Mouse (Mus musculus) left cerebral cortex, adult 2 months (tissue): ENCODE results near the gene Bend6. TPM values are rescaled to one million over a fixed set of nuclear protein-coding genes. Genes with fewer than 3 reads are reported as not detected.

Source experiments
- DNase-seq, 2 experiments: peaks; one replicate each; pipeline ENCODE4 v3.0.0; 2021 to 2022; ENCODE audit warnings: low spot score in 2 of 2, mixed read lengths in 1 of 2; ENCODE audit errors: extremely low spot score in 1 of 2
- H3K27ac ChIP-seq: fragments of 200-600 bp; 2 replicates; pipeline ENCODE4 v1.8.1; 2022
- H3K4me3 ChIP-seq: fragments of 200-600 bp; 2 replicates; pipeline ENCODE4 v1.8.1; 2022
- CTCF ChIP-seq: fragments of 200-600 bp; IDR thresholded peaks from 2 replicates; pipeline ENCODE4 v1.8.1; 2022; ENCODE audit warnings: antibody characterized with exemption, mild to moderate bottlenecking, moderate library complexity
- intact Hi-C: fragments of 180-260 bp; cut with DNase I; formaldehyde crosslinking; loops from one replicate; pipeline ENCODE4 v1.15.1; 2025
- total RNA-seq, 2 experiments: library from RNA; stranded (reverse); gene quantifications; 2 replicates each; pipeline ENCODE4 v1.2.3; 2021

Bend6 gene
- total RNA-seq, 2 experiments from 2014 or later = 135 to 139 TPM

- intact Hi-C loops = loop anchor here (5.0 kb wide), 2 partner anchors 41 to 151 kb away; no protein-coding TSS in a partner anchor
Measured at GRCm38 (mm10) chr1:33906216-33906615, 1.4 kb downstream of the Bend6 start.

DNA sequence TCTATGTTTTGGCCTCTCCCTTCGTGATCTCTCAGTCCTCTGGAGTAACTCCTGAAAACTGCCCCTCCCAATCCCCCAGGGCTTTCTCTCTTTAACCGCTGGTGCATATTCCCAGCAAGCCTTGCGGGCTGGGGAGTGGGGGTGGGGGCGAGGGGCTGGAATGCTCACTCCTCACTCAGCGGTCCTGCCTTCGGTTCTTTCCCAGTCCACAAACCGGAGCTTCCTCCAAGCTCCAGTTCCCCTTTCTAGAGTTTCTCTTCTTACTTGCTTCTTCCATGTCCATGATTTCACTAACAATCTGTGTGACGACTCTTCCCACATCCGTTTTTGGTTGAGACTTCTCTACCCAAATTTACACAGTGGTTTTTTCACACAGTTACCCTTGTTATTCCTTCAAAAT, 4.0 kb downstream of the Bend6 start:
- intact Hi-C loops = no loop called here
- Histone ChIP-seq H3K27ac (no peak overlapping the region), H3K4me3 (no peak overlapping the region)
- no peak for DNase-seq
- TF ChIP-seq CTCF = no peak

More at GRCm38 (mm10) chr1:33906216-33906615, 1.4 kb downstream of the Bend6 start:
- Histone ChIP-seq H3K4me3 (peak overlapping the region; percentile 79), H3K27ac (peak overlapping the region; percentile 40; the same call in 1 of the 2 replicates)
- no peak for DNase-seq
- no peak for TF ChIP-seq CTCF

DNA sequence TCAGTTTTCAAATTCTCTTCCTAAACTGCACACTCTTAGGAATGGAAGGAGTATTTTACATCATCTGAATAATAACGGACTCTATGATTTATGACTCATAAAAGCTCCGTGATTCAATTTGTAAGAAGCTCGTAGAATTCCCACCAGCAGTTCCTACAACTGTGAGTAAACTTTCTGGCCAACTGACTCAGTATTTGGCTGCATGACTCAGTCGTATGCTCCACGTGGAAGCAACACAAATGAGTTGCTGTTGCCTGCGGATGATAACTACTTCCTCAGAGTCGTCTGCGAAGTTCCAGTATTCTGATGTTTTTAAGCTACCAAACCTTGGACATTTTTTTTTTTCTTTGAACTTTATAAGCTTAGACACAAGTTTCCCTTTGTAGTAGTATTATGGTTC, 7.4 kb downstream of the Bend6 start:
- no peak for TF ChIP-seq CTCF
- H3K4me3 ChIP-seq = no peak overlapping the region
- H3K27ac ChIP-seq = no peak overlapping the region
- DNase-seq = no peak
- intact Hi-C loops = no loop called here

- DNase-seq = no peak
- Histone ChIP-seq H3K4me3 (no peak overlapping the region), H3K27ac (no peak overlapping the region)
- no peak for TF ChIP-seq CTCF
- intact Hi-C loops = no loop called here
Measured at GRCm38 (mm10) chr1:33898373-33898772, 9.2 kb downstream of the Bend6 start.

GRCm38 (mm10) chr1:33897426-33897825, 10.2 kb downstream of the Bend6 start:
- H3K27ac ChIP-seq = no peak overlapping the region
- no peak for DNase-seq
- no peak for TF ChIP-seq CTCF
- H3K4me3 ChIP-seq = no peak overlapping the region
- intact Hi-C loops = no loop called here

- intact Hi-C loops = no loop called here
- Histone ChIP-seq H3K27ac (no peak overlapping the region), H3K4me3 (no peak overlapping the region)
- no peak for TF ChIP-seq CTCF
- no peak for DNase-seq
Measured at GRCm38 (mm10) chr1:33896666-33897065, 10.9 kb downstream of the Bend6 start.

DNA sequence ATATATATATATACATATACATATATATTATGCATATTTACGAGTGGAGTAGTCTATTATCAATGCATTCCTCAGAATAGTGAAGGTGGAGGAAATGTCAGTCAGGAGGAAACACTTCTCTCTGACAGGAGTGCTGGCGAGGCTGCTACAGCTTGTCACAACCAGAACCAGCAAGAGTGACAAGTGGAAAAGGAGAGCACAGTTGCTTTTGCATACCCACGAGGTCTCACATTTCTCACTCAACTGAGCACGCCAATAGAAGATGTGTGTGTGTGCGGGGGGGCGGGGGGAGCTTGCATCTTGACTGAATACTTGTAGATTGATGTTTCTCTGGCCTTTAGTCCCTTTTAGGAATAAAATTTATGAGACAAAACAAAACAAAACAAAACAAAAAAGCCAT, 11.5 kb downstream of the Bend6 start:
- TF ChIP-seq CTCF = no peak
- DNase-seq = no peak
- Histone ChIP-seq H3K27ac (no peak overlapping the region), H3K4me3 (no peak overlapping the region)
- intact Hi-C loops = no loop called here

- intact Hi-C loops = loop anchor here (1.0 kb wide), 1 partner anchor 72 kb away; no protein-coding TSS in a partner anchor
- TF ChIP-seq CTCF = peak; percentile 86
- H3K4me3 ChIP-seq = no peak overlapping the region
- H3K27ac ChIP-seq = no peak overlapping the region
- DNase-seq = peak; percentile 35 to 52
Measured at GRCm38 (mm10) chr1:33892784-33893183, 14.8 kb downstream of the Bend6 start.

DNA sequence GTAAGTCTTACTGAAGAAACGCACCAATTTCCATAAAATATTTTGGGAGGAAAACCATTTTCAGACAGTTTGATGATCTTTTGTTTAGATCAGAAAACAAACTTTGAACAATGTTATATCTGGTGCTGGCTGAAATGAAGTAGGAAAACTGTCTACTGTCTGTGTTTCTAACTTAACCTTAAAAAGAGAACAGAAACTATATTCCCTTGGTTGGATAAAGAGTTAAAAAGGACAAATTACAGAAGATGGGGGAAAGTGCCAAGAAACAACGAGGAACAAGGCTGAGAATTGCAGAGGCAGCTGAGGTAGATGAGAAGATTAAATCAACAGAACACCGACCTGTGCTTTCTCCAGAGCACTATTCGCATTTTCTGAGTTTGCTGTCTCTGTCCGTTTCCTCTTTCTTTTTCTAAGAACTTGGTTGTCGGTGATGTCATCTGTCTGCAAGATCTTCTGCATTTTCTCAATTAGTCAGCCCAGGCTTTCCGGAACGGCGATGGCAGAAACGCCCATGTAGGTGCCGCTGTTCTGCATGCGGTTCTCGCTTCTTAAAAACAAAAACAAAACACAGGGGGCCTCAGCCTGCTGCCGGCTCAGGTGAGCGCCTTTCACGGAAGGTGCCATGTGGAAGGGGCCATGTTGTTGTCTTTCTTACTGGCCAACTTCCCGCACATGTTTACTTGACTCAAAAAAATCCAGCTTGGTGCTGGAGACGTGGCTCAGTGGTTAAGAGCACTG, 24.3 kb downstream of the Bend6 start:
- Histone ChIP-seq H3K27ac (0 out of 2 replicates have a peak overlapping the region, but pooled peaks have one; percentile 19), H3K4me3 (peak overlapping the region; percentile 46)
- intact Hi-C loops = loop anchor here (5.0 kb wide), 1 partner anchor 221 kb away; no protein-coding TSS in a partner anchor
- peak; percentile 39 to 44 for DNase-seq
- TF ChIP-seq CTCF = peak; percentile 46

GRCm38 (mm10) chr1:33878170-33878569, 29.4 kb downstream of the Bend6 start:
- no peak for DNase-seq
- no peak overlapping the region for H3K27ac ChIP-seq
- no peak for TF ChIP-seq CTCF
- intact Hi-C loops = no loop called here
- H3K4me3 ChIP-seq = no peak overlapping the region

DNA sequence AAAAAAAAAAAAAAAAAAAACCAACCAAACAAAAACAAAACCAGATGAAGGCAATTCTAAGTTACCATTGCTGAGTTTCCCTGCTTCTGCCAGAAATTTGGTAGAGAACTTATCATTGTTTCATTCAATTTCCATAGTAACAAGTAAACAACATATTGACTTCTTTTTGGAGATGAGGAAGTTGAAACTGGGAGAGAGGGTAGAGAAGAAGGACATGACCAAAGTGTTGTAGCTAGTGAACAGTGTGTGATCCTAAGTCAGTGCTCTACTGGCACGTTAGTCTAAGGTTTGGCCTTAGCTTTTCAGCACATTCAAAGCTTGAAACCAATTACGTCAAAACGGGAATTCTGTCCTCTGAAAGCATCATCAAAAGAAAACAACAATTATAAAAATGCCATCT, 31.2 kb downstream of the Bend6 start:
- no peak overlapping the region for H3K27ac ChIP-seq
- intact Hi-C loops = no loop called here
- no peak overlapping the region for H3K4me3 ChIP-seq
- no peak for DNase-seq
- TF ChIP-seq CTCF = no peak

GRCm38 (mm10) chr1:33875691-33876090, 31.9 kb downstream of the Bend6 start:
- H3K4me3 ChIP-seq = no peak overlapping the region
- intact Hi-C loops = no loop called here
- no peak overlapping the region for H3K27ac ChIP-seq
- no peak for DNase-seq
- TF ChIP-seq CTCF = peak; percentile 54

DNA sequence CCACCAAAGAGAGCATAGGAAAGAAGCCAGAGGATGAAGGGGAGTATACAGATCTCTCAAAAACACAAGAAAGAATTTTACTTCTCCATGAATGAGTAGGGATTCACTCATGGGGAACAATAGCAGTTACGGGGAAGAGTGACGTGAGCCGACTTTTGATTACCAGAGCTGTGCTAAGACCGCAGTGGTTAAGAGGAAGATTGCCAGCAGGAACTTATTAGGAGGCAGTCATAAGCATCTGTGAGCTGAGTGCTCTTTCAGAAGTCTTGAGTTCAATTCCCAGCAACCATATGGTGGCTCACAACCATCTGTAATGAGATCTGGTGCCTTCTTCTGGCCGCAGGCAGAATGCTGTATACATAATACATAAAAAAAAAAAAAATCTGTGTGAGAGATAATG, 34.1 kb downstream of the Bend6 start:
- TF ChIP-seq CTCF = no peak
- Histone ChIP-seq H3K4me3 (no peak overlapping the region), H3K27ac (no peak overlapping the region)
- intact Hi-C loops = no loop called here
- no peak for DNase-seq
